Mouse (Mus musculus): ENCODE results near the gene Sf3b6.

DNA sequence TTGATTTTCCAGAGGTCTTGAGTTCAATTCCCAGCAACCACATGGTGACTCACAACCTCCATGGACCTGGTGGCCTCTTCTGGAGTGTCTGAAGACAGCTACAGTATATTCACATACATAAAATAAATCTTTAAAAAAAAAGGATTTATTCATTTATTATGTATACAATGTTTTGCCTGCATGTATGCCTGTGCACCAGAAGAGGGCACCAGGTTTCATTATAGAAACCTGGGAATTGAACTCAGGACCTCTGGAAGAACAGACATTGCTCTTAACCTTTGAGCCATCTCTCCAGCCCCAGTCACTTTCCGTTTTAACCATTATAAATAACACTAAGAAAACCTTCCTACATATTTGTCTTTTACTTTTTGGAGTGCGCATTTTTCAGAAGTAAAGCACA is 39.5 kb downstream of the Sf3b6 start:
- TF ChIP-seq CTCF (IDR thresholded peaks at IDR 0.05; ENCODE audit: borderline replicate concordance, control insufficient read depth, extremely low read depth, insufficient read depth, low read length, poor library complexity): no peak
- TF ChIP-seq POLR2A (IDR thresholded peaks at IDR 0.05; ENCODE audit: control insufficient read depth, extremely low read depth, insufficient read depth, low read length, poor library complexity): no peak
